Mouse (Mus musculus) forebrain, embryonic 10.5 days (tissue): ENCODE data around the gene Hmgn5. TPM values are rescaled to one million over a fixed set of nuclear protein-coding genes. Genes with fewer than 3 reads are reported as not detected.

Experiments used
- DNase-seq: peaks from one replicate; pipeline ENCODE4 v3.0.0-alpha.2; 2017; ENCODE audit warnings: low spot score; ENCODE audit errors: extremely low spot score
- H3K27ac ChIP-seq: fragments of 300-500 bp; sonication (generic); 2 replicates; pipeline ENCODE4 v1.5.1; 2016; ENCODE audit warnings: mild to moderate bottlenecking
- H3K27me3 ChIP-seq: fragments of 300-500 bp; sonication (generic); 2 replicates; pipeline ENCODE4 v1.6.1; 2016; ENCODE audit warnings: mild to moderate bottlenecking; ENCODE audit not compliant: poor library complexity, severe bottlenecking
- H3K36me3 ChIP-seq: fragments of 300-500 bp; sonication (generic); replicated peaks from 2 replicates; pipeline ENCODE4 v1.6.1; 2016; ENCODE audit warnings: mild to moderate bottlenecking, moderate library complexity
- H3K4me1 ChIP-seq: fragments of 300-500 bp; sonication (generic); 2 replicates; pipeline ENCODE4 v1.6.1; 2016
- H3K4me3 ChIP-seq: fragments of 300-500 bp; sonication (generic); 2 replicates; pipeline ENCODE4 v1.5.1; 2016; ENCODE audit warnings: mild to moderate bottlenecking, moderate library complexity
- H3K9me3 ChIP-seq: fragments of 300-500 bp; sonication (generic); 2 replicates; pipeline ENCODE4 v1.6.1; 2016; ENCODE audit warnings: mild to moderate bottlenecking, moderate library complexity
- WGBS: fragments of 180-500 bp; shearing (Covaris S2); methylation state at CpG from one replicate; pipeline ENCODE4 v1.1.7; 2016; 5-methylcytosine and 5-hydroxymethylcytosine counted together
- polyA plus RNA-seq: library from polyadenylated mRNA; unstranded; fragments of >200 nt; fragmentation: Nextera tagmentation; extraction: Ambion mirVana; gene quantifications from 2 replicates; pipeline ENCODE4 v1.2.1, GENCODE M21; 2016

Gene Hmgn5
- 28.3 and 29.1 TPM in 2 replicates for polyA plus RNA-seq

DNA sequence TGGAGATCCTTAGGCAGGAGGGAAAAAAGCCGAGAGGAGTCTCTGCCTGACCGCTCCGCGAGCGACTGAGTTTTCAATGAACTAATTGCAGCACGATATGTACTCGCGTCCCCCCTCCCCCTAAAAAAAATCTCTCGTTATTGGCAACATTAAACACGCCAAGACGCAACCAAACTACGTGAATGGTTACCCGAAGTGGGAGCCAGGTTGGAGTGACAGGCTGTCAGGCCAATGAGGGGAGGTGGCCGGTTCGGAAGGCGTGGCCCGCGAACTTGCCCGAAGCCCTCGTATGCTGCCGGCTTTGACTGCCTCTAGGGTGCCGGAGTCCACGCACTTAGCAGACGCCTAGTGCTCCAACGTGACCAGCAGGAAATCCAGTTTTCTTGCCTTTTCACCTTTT is at the start of gene Hmgn5:
Hmgn5 (minus strand) TSS at position 122 of the 400 bp plus-strand sequence.
- Histone ChIP-seq H3K4me3 (peak within 1 kb of the TSS; percentile 54), H3K9me3 (no peaks in the 10 kb centered on the region), H3K36me3 (no peaks in the 10 kb centered on the region), H3K27me3 (no peaks in the 10 kb centered on the region), H3K4me1 (no peaks in the 10 kb centered on the region), H3K27ac (peak within 1 kb of the TSS; percentile 84)
- DNase-seq = peak; percentile 84
- WGBS = 29% methylated on average over 25 of the region's 25 CpGs

DNA sequence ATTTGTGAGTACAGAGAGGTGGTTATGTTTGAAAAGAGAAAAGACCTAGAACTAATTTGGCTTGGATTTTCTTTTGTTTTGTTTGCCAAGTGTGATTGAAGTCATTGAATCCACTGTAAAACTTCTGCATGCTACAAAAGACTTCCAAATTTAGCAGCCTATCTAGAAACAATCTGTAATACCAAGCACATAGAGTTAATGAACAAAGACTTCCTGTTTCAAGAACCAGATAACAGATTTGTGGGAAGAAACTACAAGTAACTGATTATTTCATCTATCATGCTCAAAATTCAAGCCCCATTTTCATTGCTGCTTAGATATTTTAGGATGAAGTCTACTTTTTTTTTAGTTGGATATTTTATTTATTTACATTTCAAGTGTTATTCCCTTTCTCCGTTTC is 34.6 kb upstream of the Hmgn5 start:
- H3K27ac ChIP-seq = no peak overlapping the region
- no peaks in the 10 kb centered on the region for H3K27me3 ChIP-seq
- no peak for DNase-seq
- H3K36me3 ChIP-seq = no peaks in the 10 kb centered on the region
- H3K9me3 ChIP-seq = no peaks in the 10 kb centered on the region
- 86% methylated on average over 1 of the region's 1 CpGs for WGBS
- no peaks in the 10 kb centered on the region for H3K4me1 ChIP-seq
- H3K4me3 ChIP-seq = no peak overlapping the region

GRCm38 (mm10) chrX:109026224-109026623 is 13.0 kb upstream of the Hmgn5 start:
- Histone ChIP-seq H3K27ac (no peak overlapping the region), H3K4me1 (no peaks in the 10 kb centered on the region), H3K9me3 (no peaks in the 10 kb centered on the region), H3K36me3 (no peaks in the 10 kb centered on the region), H3K27me3 (no peaks in the 10 kb centered on the region), H3K4me3 (no peak overlapping the region)
- 73% methylated on average over 1 of the region's 1 CpGs for WGBS
- DNase-seq = no peak

DNA sequence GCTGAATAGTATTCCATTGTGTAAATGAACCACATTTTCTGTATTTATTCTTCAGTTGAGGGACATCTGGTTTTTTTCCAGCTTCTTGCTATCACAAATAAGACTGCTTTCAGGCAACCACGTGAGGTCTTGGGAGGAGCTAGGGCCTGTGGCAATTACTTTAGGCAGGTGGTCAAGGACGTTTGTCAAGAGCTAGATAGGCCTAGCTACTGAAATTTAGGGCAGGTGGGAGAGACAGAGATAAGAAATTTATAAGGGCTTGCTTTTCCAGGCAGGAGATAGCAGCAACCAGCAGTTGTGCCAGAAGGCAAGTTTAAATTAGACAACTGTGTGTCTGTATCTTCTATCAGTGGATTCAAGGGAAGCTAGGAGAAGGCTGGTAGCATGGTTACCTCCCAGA is 7.7 kb upstream of the Hmgn5 start:
- H3K4me1 ChIP-seq = no peaks in the 10 kb centered on the region
- no peaks in the 10 kb centered on the region for H3K36me3 ChIP-seq
- H3K27ac ChIP-seq = no peak overlapping the region
- H3K9me3 ChIP-seq = no peaks in the 10 kb centered on the region
- WGBS = 81% methylated on average over 2 of the region's 2 CpGs
- no peak overlapping the region for H3K4me3 ChIP-seq
- no peaks in the 10 kb centered on the region for H3K27me3 ChIP-seq
- no peak for DNase-seq

- Histone ChIP-seq H3K4me1 (no peaks in the 10 kb centered on the region), H3K27ac (no peak overlapping the region), H3K4me3 (peak overlapping the region; percentile 54), H3K27me3 (no peaks in the 10 kb centered on the region), H3K9me3 (no peaks in the 10 kb centered on the region), H3K36me3 (no peaks in the 10 kb centered on the region)
- no peak for DNase-seq
- 39% methylated on average over 4 of the region's 4 CpGs for WGBS
Observed at GRCm38 (mm10) chrX:109014166-109014565, 962 bp upstream of the Hmgn5 start.

- WGBS = 17% methylated on average over 17 of the region's 17 CpGs
- peak overlapping the region; percentile 54 for H3K4me3 ChIP-seq
- H3K4me1 ChIP-seq = no peaks in the 10 kb centered on the region
- H3K9me3 ChIP-seq = no peaks in the 10 kb centered on the region
- no peaks in the 10 kb centered on the region for H3K27me3 ChIP-seq
- H3K36me3 ChIP-seq = no peaks in the 10 kb centered on the region
- peak overlapping the region; percentile 84 for H3K27ac ChIP-seq
- peak; percentile 30 for DNase-seq
Observed at GRCm38 (mm10) chrX:109013686-109014085, 482 bp upstream of the Hmgn5 start.

DNA sequence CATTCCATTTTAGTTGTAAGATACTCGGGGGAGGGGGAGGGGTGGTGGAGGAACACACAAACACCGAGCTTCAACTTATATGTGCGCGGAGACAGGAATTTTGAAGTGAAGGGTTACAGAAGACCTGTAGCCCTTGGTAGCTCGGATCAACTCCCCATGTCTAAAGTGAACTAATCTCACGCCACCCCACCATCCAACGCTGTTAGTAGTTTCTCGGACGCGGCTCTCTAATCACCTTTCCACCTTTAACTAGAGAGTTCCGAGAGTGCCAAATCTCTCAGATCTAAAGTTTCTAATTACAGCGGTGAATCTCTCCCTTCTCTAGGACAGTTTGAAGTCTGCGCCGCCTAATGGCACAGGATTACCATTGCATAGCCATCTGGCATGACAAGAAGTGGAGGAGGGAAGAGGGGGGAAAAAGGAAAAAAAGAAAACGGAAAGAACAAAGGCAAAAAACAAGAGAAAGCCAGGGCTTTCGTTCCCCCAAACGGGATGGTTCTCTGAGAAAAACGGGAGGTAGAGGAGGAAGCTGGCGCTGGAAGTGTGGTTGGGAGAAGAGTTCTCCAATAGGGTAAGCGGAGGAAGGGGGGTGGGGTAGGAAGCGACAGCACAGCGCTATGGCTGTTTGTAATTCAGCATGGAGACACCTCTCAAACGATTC is 703 bp downstream of the Hmgn5 start:
- Histone ChIP-seq H3K4me1 (no peaks in the 10 kb centered on the region), H3K27me3 (no peaks in the 10 kb centered on the region), H3K27ac (peak overlapping the region; percentile 81), H3K4me3 (peak overlapping the region; percentile 54), H3K36me3 (peaks cover 1% of the 10 kb centered on the region; the same call in 1 of the 2 replicates), H3K9me3 (no peaks in the 10 kb centered on the region)
- peak; percentile 57 for DNase-seq
- WGBS = 22% methylated on average over 23 of the region's 23 CpGs

DNA sequence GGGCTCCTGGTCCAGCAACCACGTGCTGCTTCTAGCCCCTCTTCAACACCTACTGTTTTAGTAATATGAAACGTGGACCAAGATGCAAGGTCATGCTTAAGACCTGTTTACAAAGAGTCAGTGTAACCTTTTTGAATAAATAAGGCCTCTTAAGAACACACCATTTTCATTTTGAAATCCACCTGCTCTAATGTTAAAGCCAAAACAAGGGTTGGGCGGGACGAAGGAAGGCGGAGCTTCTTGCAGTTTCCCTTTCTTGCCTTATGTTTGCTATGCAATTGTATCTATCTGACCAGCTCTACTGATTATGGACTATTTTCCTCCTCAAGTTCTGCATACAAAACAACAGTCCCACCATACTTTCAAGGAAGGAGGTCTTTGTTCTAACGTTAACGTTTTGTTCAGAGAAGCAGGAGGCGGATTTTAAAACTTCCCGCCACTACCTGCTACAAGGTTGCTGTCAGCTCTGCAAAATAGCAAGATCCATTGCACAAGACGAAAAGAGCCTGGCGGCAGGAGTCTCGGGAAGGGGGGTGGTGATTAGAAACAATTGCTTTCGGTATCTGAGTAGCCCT is 1.5 kb downstream of the Hmgn5 start:
- Histone ChIP-seq H3K27ac (peak overlapping the region; percentile 81), H3K4me3 (peak overlapping the region; percentile 54), H3K27me3 (no peaks in the 10 kb centered on the region), H3K4me1 (no peaks in the 10 kb centered on the region), H3K9me3 (no peaks in the 10 kb centered on the region), H3K36me3 (peaks cover 8% of the 10 kb centered on the region)
- WGBS = 31% methylated on average over 13 of the region's 13 CpGs
- DNase-seq = no peak

DNA sequence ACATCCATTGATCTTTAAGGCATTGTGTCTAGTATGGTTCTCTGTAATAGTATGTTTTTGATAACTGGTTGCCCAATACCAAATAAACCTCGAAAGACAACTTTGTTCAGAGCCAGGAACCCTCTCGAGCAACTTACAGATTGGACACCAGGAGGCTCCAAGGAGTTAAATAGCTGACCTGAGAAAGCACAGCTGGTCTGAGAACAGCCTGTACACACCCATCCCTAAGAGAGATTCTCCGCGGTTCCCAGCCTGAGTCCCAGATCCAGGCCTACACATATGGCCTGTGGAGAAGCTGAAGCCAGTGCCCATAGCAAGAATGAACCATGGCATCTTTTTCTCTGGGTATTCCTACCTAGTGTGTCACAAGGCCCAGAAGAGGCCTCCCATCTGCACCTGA is 11.9 kb downstream of the Hmgn5 start:
- Histone ChIP-seq H3K4me1 (no peaks in the 10 kb centered on the region), H3K36me3 (peaks cover 10% of the 10 kb centered on the region), H3K4me3 (no peak overlapping the region), H3K27me3 (no peaks in the 10 kb centered on the region), H3K9me3 (no peaks in the 10 kb centered on the region), H3K27ac (no peak overlapping the region)
- no peak for DNase-seq
- WGBS = 77% methylated on average over 4 of the region's 4 CpGs

Other genes starting within 250 kb of the Hmgn5 start
- 3.7 and 3.8 TPM in 2 replicates for gene Brwd3, start 179.0 kb downstream of the Hmgn5 start, polyA plus RNA-seq
- gene Sh3bgrl, start 82.0 kb upstream of the Hmgn5 start, polyA plus RNA-seq = 160 and 161 TPM in 2 replicates
- gene Gm6377, start 183.4 kb upstream of the Hmgn5 start, polyA plus RNA-seq = 0.10 TPM in 1 of 2 replicates, not detected in the other